Mouse (Mus musculus) heart, embryonic 13.5 days (tissue): ENCODE data around the gene Ccdc88c. TPM values are rescaled to one million over a fixed set of nuclear protein-coding genes. Genes with fewer than 3 reads are reported as not detected.

Source experiments
- ATAC-seq: fragments of 200-750 bp; cut with Nextera tagmentation; 2 replicates; pipeline ENCODE4 v1.8.0; 2017; ENCODE audit warnings: moderate TSS enrichment; ENCODE audit not compliant: insufficient number of reproducible peaks, low FRiP score, low TSS enrichment; ENCODE audit errors: extremely low read depth
- H3K27ac ChIP-seq: fragments of 300-500 bp; sonication (generic); replicated peaks from 2 replicates; pipeline ENCODE4 v1.5.1; 2015; ENCODE audit warnings: moderate library complexity, mild to moderate bottlenecking, inconsistent platforms
- H3K27me3 ChIP-seq: fragments of 300-500 bp; sonication (generic); replicated peaks from 2 replicates; pipeline ENCODE4 v1.6.1; 2015; ENCODE audit warnings: mild to moderate bottlenecking, inconsistent platforms
- H3K36me3 ChIP-seq: fragments of 300-500 bp; sonication (generic); 2 replicates; pipeline ENCODE4 v1.6.1; 2015; ENCODE audit warnings: mild to moderate bottlenecking, inconsistent platforms
- H3K4me1 ChIP-seq: fragments of 300-500 bp; sonication (generic); 2 replicates; pipeline ENCODE4 v1.6.1; 2015; ENCODE audit warnings: inconsistent platforms
- H3K4me2 ChIP-seq: fragments of 300-500 bp; sonication (generic); 2 replicates; pipeline ENCODE4 v1.6.1; 2015; ENCODE audit warnings: inconsistent platforms, mild to moderate bottlenecking, moderate library complexity
- H3K4me3 ChIP-seq: fragments of 300-500 bp; sonication (generic); 2 replicates; pipeline ENCODE4 v1.5.1; 2015; ENCODE audit warnings: moderate library complexity, mild to moderate bottlenecking, inconsistent platforms
- H3K9ac ChIP-seq: fragments of 300-500 bp; sonication (generic); 2 replicates; pipeline ENCODE4 v1.6.1; 2015; ENCODE audit warnings: inconsistent platforms, mild to moderate bottlenecking, moderate library complexity
- H3K9me3 ChIP-seq: fragments of 300-500 bp; sonication (generic); 2 replicates; pipeline ENCODE4 v1.6.1; 2016; ENCODE audit warnings: inconsistent platforms
- WGBS: fragments of 180-500 bp; shearing (Covaris S2); methylation state at CpG from one replicate; pipeline ENCODE4 v1.1.7; 2015; ENCODE audit warnings: mixed read lengths; 5-methylcytosine and 5-hydroxymethylcytosine counted together
- polyA plus RNA-seq: library from polyadenylated mRNA; unstranded; fragments of >200 nt; fragmentation: Nextera tagmentation; extraction: Ambion mirVana; gene quantifications from 2 replicates; pipeline ENCODE4 v1.2.1, GENCODE M21; 2015

Ccdc88c gene
- polyA plus RNA-seq, 1 experiment from 2014 or later: 1.8 TPM

- Histone ChIP-seq H3K4me3 (no peak overlapping the region), H3K27ac (no peak overlapping the region), H3K36me3 (no peaks in the 10 kb centered on the region), H3K9me3 (no peaks in the 10 kb centered on the region), H3K27me3 (peaks cover 27% of the 10 kb centered on the region), H3K4me2 (no peak overlapping the region), H3K9ac (no peak overlapping the region), H3K4me1 (peaks cover 27% of the 10 kb centered on the region)
- no peak for ATAC-seq
- WGBS: 83% methylated on average over 10 of the region's 10 CpGs
Measured at GRCm38 (mm10) chr12:100985050-100985792, 43.6 kb downstream of the Ccdc88c start.

GRCm38 (mm10) chr12:100983565-100983964 lies 45.3 kb downstream of the Ccdc88c start:
- H3K27ac ChIP-seq: no peak overlapping the region
- no peak for ATAC-seq
- no peaks in the 10 kb centered on the region for H3K9me3 ChIP-seq
- peaks cover 27% of the 10 kb centered on the region for H3K4me1 ChIP-seq
- no peaks in the 10 kb centered on the region for H3K36me3 ChIP-seq
- 86% methylated on average over 11 of the region's 11 CpGs for WGBS
- H3K9ac ChIP-seq: no peak overlapping the region
- no peak overlapping the region for H3K4me3 ChIP-seq
- peaks cover 22% of the 10 kb centered on the region for H3K27me3 ChIP-seq
- H3K4me2 ChIP-seq: no peak overlapping the region

DNA sequence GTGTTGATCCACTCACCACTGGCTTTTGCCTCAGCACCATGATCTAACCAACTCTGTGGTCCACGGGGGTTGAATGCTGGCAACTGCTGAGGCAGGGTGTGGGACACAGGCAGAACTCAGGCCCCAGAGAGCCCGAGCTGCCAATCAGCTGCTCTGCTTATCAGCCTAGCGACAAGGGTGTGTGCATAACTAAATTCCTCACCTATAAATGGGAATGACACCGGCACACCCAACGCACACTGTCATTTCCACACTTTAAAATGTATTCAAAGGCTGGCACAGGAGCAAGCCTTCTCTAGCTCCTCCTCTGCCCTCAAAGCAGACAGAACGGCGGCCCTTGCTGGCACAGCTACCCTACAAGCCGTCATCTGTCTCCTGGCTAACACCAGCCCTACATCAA lies 46.6 kb downstream of the Ccdc88c start:
- peaks cover 27% of the 10 kb centered on the region for H3K4me1 ChIP-seq
- H3K9ac ChIP-seq: 0 out of 2 replicates have a peak overlapping the region, but pooled peaks have one; percentile 9
- H3K9me3 ChIP-seq: no peaks in the 10 kb centered on the region
- H3K4me2 ChIP-seq: peak overlapping the region; percentile 27
- H3K36me3 ChIP-seq: no peaks in the 10 kb centered on the region
- H3K27ac ChIP-seq: peak overlapping the region; percentile 62
- ATAC-seq: no peak
- peaks cover 16% of the 10 kb centered on the region; the same call in 1 of the 2 replicates for H3K27me3 ChIP-seq
- WGBS: 42% methylated on average over 8 of the region's 8 CpGs
- H3K4me3 ChIP-seq: no peak overlapping the region

GRCm38 (mm10) chr12:100980551-100981008 lies 48.3 kb downstream of the Ccdc88c start:
- peaks cover 24% of the 10 kb centered on the region for H3K4me1 ChIP-seq
- no peak overlapping the region for H3K4me2 ChIP-seq
- peaks cover 16% of the 10 kb centered on the region; the same call in 1 of the 2 replicates for H3K27me3 ChIP-seq
- no peak overlapping the region for H3K9ac ChIP-seq
- H3K9me3 ChIP-seq: no peaks in the 10 kb centered on the region
- ATAC-seq: no peak
- no peaks in the 10 kb centered on the region for H3K36me3 ChIP-seq
- no peak overlapping the region for H3K27ac ChIP-seq
- no peak overlapping the region for H3K4me3 ChIP-seq
- 80% methylated on average over 9 of the region's 9 CpGs for WGBS

- H3K9ac ChIP-seq: no peak overlapping the region
- ATAC-seq: no peak
- no peak overlapping the region for H3K27ac ChIP-seq
- H3K36me3 ChIP-seq: no peaks in the 10 kb centered on the region
- H3K9me3 ChIP-seq: no peaks in the 10 kb centered on the region
- H3K27me3 ChIP-seq: peaks cover 12% of the 10 kb centered on the region; the same call in 1 of the 2 replicates
- H3K4me2 ChIP-seq: no peak overlapping the region
- WGBS: 86% methylated on average over 5 of the region's 5 CpGs
- peaks cover 24% of the 10 kb centered on the region for H3K4me1 ChIP-seq
- H3K4me3 ChIP-seq: no peak overlapping the region
Measured at GRCm38 (mm10) chr12:100979616-100980015, 49.2 kb downstream of the Ccdc88c start.

GRCm38 (mm10) chr12:100977958-100978725 lies 50.7 kb downstream of the Ccdc88c start:
- H3K9me3 ChIP-seq: no peaks in the 10 kb centered on the region
- H3K9ac ChIP-seq: no peak overlapping the region
- peaks cover 33% of the 10 kb centered on the region for H3K4me1 ChIP-seq
- H3K27ac ChIP-seq: no peak overlapping the region
- no peak overlapping the region for H3K4me3 ChIP-seq
- H3K36me3 ChIP-seq: no peaks in the 10 kb centered on the region
- H3K4me2 ChIP-seq: no peak overlapping the region
- H3K27me3 ChIP-seq: peaks cover 12% of the 10 kb centered on the region; the same call in 1 of the 2 replicates
- no peak for ATAC-seq
- 63% methylated on average over 15 of the region's 15 CpGs for WGBS

GRCm38 (mm10) chr12:100977551-100977950 lies 51.3 kb downstream of the Ccdc88c start:
- Histone ChIP-seq H3K4me3 (no peak overlapping the region), H3K9me3 (no peaks in the 10 kb centered on the region), H3K27ac (no peak overlapping the region), H3K4me1 (peaks cover 29% of the 10 kb centered on the region), H3K36me3 (no peaks in the 10 kb centered on the region), H3K4me2 (no peak overlapping the region), H3K27me3 (peaks cover 12% of the 10 kb centered on the region; the same call in 1 of the 2 replicates), H3K9ac (no peak overlapping the region)
- ATAC-seq: no peak

- Histone ChIP-seq H3K9me3 (no peaks in the 10 kb centered on the region), H3K4me2 (no peak overlapping the region), H3K27me3 (peaks cover 29% of the 10 kb centered on the region), H3K27ac (no peak overlapping the region), H3K36me3 (no peaks in the 10 kb centered on the region), H3K4me1 (peaks cover 20% of the 10 kb centered on the region), H3K9ac (no peak overlapping the region), H3K4me3 (no peak overlapping the region)
- WGBS: 48% methylated on average over 7 of the region's 7 CpGs
- ATAC-seq: no peak
Measured at GRCm38 (mm10) chr12:100969808-100970207, 59.0 kb downstream of the Ccdc88c start.

- whole genome bisulfite sequencing: 87% methylated on average over 12 of the region's 12 CpGs
- H3K36me3 ChIP-seq: no peaks in the 10 kb centered on the region
- ATAC-seq: no peak; the same call in 1 of the 2 replicates
- H3K4me3 ChIP-seq: no peak overlapping the region
- H3K4me1 ChIP-seq: peaks cover 10% of the 10 kb centered on the region; the same call in 1 of the 2 replicates
- H3K9me3 ChIP-seq: no peaks in the 10 kb centered on the region
- no peak overlapping the region for H3K9ac ChIP-seq
- no peak overlapping the region for H3K4me2 ChIP-seq
- H3K27ac ChIP-seq: no peak overlapping the region
- H3K27me3 ChIP-seq: peaks cover 45% of the 10 kb centered on the region
Measured at GRCm38 (mm10) chr12:100967383-100967782, 61.5 kb downstream of the Ccdc88c start.

DNA sequence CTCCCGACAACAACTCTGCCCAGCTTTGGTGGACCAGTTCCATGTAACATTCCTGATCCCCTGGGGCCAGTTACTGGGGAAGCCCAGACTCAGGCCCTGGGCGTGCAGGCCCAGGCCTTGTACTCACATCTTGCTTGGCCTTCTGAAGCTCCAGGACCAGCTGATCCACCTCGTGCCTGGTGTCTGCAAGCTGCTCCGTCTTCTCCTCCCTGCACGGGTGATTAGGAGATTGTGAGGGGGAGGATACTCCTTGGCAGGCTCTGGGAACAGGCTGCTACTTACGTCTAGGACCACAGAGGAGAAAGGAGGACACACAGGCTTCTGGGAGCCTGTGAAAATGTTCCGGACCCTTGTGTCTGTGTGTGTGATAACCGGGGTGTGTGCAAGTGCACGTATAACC lies 62.6 kb downstream of the Ccdc88c start:
- Histone ChIP-seq H3K27me3 (peaks cover 54% of the 10 kb centered on the region), H3K27ac (0 out of 2 replicates have a peak overlapping the region, but pooled peaks have one; percentile 15), H3K9ac (no peak overlapping the region), H3K36me3 (no peaks in the 10 kb centered on the region), H3K4me1 (peaks cover 10% of the 10 kb centered on the region; the same call in 1 of the 2 replicates), H3K9me3 (no peaks in the 10 kb centered on the region), H3K4me3 (no peak overlapping the region), H3K4me2 (no peak overlapping the region)
- WGBS: 65% methylated on average over 9 of the region's 9 CpGs
- ATAC-seq: no peak

- H3K27me3 ChIP-seq: peaks cover 62% of the 10 kb centered on the region
Measured at GRCm38 (mm10) chr12:100965298-100965697, 63.6 kb downstream of the Ccdc88c start.

More at GRCm38 (mm10) chr12:100965298-100965697, 63.6 kb downstream of the Ccdc88c start:
- no peak overlapping the region for H3K27ac ChIP-seq
- H3K36me3 ChIP-seq: no peaks in the 10 kb centered on the region
- no peak overlapping the region for H3K9ac ChIP-seq
- no peak overlapping the region for H3K4me3 ChIP-seq
- no peak for ATAC-seq
- WGBS: 65% methylated on average over 3 of the region's 3 CpGs
- no peaks in the 10 kb centered on the region for H3K9me3 ChIP-seq
- H3K4me1 ChIP-seq: peaks cover 10% of the 10 kb centered on the region; the same call in 1 of the 2 replicates
- H3K4me2 ChIP-seq: no peak overlapping the region
